Mouse (Mus musculus) A20 (cell line): Measurements from ENCODE around the gene Kdm5a.
A peak's percentile ranks its signal among the peaks of the same experiment; 100 is the strongest.

Experiments used
- DNase-seq: peaks from one replicate; pipeline ENCODE4 v3.0.0-alpha.2; 2011; ENCODE audit warnings: low read depth, low spot score

Kdm5a gene

DNA sequence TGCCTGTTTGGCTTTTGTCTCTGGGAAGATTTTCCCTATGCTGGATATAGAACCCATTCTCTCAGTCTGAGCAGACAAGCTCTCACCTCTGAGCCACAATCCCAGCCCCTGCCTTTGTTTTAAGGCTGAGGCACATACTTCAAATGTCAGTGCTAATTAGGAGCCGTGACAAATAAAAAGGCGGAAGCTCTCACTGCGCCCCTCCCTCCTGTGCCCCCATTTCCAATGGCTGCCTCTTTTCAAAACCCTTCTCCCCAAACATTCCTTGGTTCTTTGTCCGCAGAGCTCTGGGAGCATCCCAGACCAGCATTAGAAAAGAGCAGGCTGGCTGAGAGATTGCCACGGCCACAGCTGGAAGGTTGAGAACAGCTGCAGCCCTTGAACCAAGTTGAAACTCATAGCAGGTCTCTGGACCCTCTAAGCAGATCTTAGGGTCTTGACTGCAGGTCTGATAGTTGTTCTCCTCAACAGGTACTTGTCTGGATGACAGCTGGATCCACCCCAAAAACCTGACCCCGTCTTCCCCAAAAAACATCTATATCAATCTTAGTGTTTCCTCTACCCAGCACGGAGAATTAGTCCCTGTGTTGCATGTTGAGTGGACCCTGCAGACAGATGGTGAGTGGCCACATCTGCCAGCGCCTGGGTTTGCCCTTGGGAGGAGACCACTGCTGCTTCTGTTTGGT lies 108.7 kb downstream of the Kdm5a start:
- DNase-seq: peak; percentile 57

DNA sequence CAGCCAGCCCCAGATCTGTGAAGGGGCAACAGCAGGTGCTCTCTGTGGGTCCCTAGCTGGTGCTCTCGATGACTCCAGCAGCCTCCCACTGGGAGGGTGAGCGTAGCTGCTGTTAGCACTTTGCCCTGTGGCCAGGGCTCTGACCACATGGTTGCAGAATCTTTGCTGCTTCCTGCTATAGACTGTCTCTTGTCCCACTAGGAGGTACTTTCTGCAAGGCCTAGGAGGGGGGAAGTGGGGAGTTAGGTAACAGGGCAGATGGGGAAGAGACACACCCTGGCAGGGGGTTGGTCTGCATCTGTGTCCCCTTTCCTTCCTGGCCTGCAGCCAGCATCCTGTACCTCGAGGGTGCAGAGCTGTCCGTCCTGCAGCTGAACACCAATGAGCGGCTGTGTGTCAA lies 109.5 kb downstream of the Kdm5a start:
- DNase-seq: peak; percentile 87

- DNase-seq: no peak
These were observed 111.4 kb downstream of the Kdm5a start for GRCm38 (mm10) chr6:120475288-120475687.

DNA sequence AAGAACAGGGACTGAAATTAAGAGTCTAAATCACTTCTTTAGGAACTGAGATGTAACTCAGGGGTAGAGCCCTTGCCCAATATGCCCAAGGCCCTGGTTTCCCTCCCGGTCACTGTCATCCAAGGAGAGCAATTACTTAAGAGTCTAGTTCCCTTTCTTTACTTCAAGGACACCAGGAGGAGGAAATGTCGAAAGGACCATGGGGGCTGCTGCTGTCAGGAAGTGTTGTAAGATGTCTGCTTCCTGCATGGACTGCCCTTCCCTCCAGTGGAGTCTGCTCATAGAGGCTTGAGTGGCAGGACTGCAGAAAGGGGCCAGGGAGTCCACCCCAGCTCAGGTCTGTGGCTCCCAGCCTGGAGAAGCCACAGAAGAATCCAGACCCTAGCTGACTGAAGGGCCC lies 115.4 kb downstream of the Kdm5a start:
- no peak for DNase-seq

DNA sequence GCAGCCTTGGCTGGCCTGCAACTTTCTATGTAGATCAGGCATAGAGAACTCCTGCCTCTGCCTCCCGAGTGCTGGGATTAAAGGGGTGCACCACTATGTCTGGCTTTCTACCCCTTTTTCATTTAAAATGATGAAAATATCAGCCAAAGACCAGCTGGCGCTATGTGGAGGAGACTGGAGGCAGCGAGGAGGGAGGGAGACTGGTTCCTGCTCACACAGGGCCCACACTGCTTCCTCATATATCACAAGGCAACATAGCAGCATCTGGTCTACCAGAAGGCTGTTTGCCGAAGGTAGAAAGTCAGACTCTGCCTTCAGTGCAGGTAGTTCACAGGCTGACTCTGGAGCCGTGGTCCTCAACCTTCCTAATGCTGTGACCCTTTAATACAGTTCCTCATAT lies 116.4 kb downstream of the Kdm5a start:
- DNase-seq: no peak

- peak; percentile 50 for DNase-seq
These were observed 117.6 kb downstream of the Kdm5a start for GRCm38 (mm10) chr6:120481538-120481937.

GRCm38 (mm10) chr6:120482021-120482420 lies 118.1 kb downstream of the Kdm5a start:
- DNase-seq: no peak

DNA sequence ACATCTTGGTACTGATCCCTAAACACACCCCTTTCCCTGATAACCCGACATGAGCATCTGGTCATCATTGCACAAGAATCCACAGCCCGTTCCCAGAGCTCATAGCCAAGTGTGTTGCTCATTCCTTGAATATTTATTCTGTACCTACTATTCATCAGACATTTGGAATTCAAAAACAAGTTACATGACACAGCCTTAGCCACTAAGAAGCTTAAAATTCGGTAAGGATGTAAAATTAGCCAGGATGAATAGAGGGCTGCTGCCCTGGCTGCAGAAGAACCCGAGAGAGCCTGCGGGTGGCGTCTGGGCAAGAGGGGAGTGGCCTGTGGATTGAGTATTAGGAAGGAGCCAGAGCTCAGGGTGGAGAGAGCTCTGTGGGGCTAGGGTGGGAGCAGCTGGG lies 118.8 kb downstream of the Kdm5a start:
- DNase-seq: no peak

GRCm38 (mm10) chr6:120483211-120483626 lies 119.3 kb downstream of the Kdm5a start:
- DNase-seq: peak; percentile 69

DNA sequence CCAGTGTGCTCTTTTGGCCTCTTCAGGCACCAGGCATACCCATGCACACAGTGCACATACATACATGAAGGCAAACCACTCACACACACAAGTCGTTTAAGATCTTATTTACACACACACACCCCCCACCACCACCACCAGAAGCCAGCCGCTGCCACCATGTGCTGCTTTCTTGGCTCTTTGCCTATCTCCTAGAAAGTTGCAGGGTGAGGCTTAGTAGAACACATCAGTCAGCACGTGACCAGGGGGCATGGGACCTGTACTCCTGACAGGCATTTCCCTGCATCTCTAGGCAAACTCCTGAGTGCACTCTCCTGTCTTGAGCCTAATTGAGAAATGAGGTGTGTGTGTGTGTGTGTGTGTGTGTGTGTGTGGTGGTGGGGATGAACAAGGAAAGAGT lies 121.1 kb downstream of the Kdm5a start:
- no peak for DNase-seq

DNA sequence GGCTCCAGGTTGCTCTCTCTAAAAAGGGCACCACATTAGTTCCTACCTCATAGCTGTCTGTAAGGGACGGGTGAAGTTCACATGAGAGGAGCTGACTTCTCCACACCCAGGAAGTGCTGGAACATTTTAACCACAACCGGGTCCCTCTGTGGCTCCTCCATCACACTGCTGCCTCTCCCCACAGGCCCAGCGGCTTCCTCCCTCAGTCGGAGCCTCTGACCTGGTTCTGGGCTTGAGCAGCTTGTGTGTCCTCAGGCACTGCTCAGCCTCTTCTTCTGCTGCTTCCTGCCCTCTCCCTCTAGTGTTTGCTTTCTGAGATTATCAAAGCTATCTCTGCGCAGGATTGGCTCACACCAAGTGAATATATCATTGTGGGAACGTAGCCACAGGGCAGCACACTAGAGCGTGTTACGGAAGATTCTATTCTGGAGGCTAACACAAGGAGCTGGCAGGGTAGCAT lies 122.2 kb downstream of the Kdm5a start:
- DNase-seq: no peak

DNA sequence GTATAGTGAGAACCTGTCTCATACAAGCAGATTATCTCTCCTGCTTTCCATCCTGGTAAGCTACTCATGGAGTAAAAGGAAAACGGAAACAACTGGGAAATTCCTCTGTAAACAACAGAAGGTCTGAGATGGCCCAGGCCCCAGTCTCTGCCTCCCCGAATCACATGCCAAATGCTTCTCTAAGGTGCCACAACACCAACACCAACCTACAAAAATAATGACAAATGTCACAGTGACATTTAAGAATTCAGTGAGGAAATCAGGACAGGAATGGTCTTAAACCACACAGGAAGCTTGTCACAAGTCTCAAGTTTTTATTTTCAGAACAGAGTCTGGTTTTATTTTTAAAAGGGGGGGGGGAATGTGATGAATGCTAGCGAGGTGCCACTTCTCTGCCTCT lies 124.7 kb downstream of the Kdm5a start:
- DNase-seq: no peak

DNA sequence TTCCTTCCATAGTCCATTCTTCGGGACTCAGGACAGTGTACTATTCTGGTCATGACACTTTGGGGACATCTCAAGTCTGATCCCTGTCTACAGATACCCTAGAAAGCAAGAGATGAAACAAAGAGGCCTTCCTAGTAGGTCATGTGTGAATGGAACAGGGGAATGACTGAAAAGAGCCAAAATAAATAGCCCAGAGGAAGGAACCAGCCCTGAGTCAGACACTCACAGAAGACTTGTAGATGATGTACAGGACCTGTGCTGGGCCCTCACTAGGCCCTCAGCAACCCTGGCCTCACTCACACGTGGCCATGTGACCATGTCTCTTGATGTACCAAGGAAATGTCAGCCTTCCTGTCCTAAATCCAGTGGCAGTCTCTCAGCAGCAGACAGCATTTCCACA lies 125.5 kb downstream of the Kdm5a start:
- DNase-seq: no peak

GRCm38 (mm10) chr6:120491064-120491463 lies 127.1 kb downstream of the Kdm5a start:
- no peak for DNase-seq

- no peak for DNase-seq
These were observed 128.1 kb downstream of the Kdm5a start for GRCm38 (mm10) chr6:120491862-120492498.

DNA sequence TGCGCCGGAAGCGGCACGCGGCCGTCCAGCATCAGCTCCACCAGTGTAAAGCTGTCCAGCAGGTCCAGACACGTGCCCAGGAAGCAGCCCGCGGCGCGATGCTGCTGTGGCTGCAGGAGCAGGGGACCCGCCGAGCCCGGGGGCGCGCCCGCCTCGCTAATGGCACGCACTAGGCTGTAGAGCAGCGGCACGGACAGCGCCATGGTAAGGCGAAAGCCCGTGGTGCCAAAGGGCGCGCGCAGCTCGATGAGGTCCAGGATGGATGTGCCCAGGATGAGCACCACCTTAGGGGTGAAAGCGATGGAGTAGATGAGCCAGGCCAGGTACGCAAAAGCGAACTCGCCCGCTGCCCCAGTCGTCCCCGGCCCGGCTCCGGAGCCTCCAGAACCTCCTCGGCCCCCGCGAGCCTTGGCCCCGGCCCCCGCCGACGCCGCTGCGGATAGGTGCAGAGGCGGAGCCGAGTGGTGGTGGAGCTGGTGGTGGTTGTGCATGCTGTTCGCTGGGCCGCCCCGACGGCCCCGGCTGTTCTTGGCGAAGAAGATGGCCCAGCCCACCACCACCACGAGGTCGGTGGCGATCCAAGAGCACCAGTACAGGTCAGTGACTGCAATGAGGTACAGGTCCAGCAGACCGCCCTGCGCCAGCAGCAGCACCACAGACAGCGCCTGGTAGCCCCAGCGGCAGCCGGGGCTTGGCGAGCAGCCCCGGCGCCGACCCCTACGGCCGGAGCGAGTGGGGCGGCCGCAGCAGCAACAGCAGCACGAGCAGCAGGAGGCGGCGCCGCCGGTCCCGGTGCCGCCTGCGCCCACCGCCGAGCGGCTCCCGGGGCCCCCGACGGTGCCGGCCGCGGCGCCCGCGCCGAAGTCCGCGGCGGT lies 128.8 kb downstream of the Kdm5a start:
- DNase-seq: no peak

GRCm38 (mm10) chr6:120493374-120494181 lies 129.7 kb downstream of the Kdm5a start, which contains the start of gene Tmem121b:
TSS of gene Tmem121b (minus strand) at chr6:120493807.
- DNase-seq: no peak
